Mouse (Mus musculus) subcutaneous adipose tissue, adult 2 months (tissue): ENCODE measurements around the gene Thsd7b. TPM values are rescaled to one million over a fixed set of nuclear protein-coding genes. Genes with fewer than 3 reads are reported as not detected.

Experiments used
- polyA plus RNA-seq: library from polyadenylated mRNA; depleted of rRNA; stranded (reverse); fragments of >200 nt; gene quantifications from 2 replicates; pipeline ENCODE4 v1.2.3, GENCODE M21; 2012; ENCODE audit warnings: low replicate concordance; rRNA removed

Thsd7b gene
- 0.14 TPM in 2 replicates for polyA plus RNA-seq

GRCm38 (mm10) chr1:129272982-129273937, at the start of gene Thsd7b:
Thsd7b (plus strand) TSS chr1:129273302.

